ENCODE assay signal across 19 mouse cellular contexts in genomic region chr9:43919010-43919409, GRCm38 (mm10).
A peak's percentile ranks its signal among the peaks of the same experiment; 100 is the strongest.
DNase-seq lines count a peak whose midpoint lies in the region; ATAC-seq and TF ChIP-seq lines count a peak whose summit lies in the region.
"Had no signal": no experiment of that assay in that cellular context is flagged by ENCODE, and none has a peak within 500 bp of the region (broad histone marks: within the 10 kb centered on the region; RNA-seq: fewer than 3 reads in every experiment).

No protein-coding gene starts in this region.

- H3K4me1 ChIP-seq in midbrain, embryonic 11.5 days (ENCODE audit: control insufficient read depth, insufficient read depth, low read length): peaks cover 9% of the 10 kb centered on the region; the same call in 1 of the 2 replicates
- peaks cover 42% of the 10 kb centered on the region for H3K4me1 ChIP-seq in midbrain, embryonic 10.5 days
- H3K4me1 ChIP-seq in forebrain, postnatal 0 days (ENCODE audit: insufficient read depth): peaks cover 28% of the 10 kb centered on the region
- peaks cover 48% of the 10 kb centered on the region for H3K4me1 ChIP-seq in midbrain, embryonic 14.5 days (ENCODE audit: control insufficient read depth, insufficient read depth, low read length)
- H3K4me1 ChIP-seq: limb, embryonic 10.5 days had no signal

- no peak overlapping the region for H3K4me3 ChIP-seq in midbrain, embryonic 11.5 days (ENCODE audit: low read depth, low read length)
- H3K4me3 ChIP-seq in midbrain, embryonic 10.5 days: no peak overlapping the region
- no peak overlapping the region for H3K4me3 ChIP-seq in forebrain, postnatal 0 days (ENCODE audit: low read depth, low read length)
- H3K4me3 ChIP-seq in midbrain, embryonic 14.5 days (replicated peaks; ENCODE audit: low read depth, low read length): no peak overlapping the region
- H3K4me3 ChIP-seq: heart, embryonic 10.5 days; limb, embryonic 10.5 days had no signal

- intact Hi-C loops in left cerebral cortex, postnatal 25 days (cut with DNase I): no loop called here

- H3K27me3 ChIP-seq in midbrain, embryonic 11.5 days (ENCODE audit: control insufficient read depth, insufficient read depth, low read length): peaks cover 3% of the 10 kb centered on the region; the same call in 1 of the 2 replicates
- H3K27me3 ChIP-seq in midbrain, embryonic 10.5 days (ENCODE audit: low read depth, poor library complexity, severe bottlenecking): peaks cover 70% of the 10 kb centered on the region
- no peaks in the 10 kb centered on the region for H3K27me3 ChIP-seq in forebrain, postnatal 0 days (ENCODE audit: insufficient read depth, low read length)
- H3K27me3 ChIP-seq in midbrain, embryonic 14.5 days (ENCODE audit: control insufficient read depth, insufficient read depth, low read length): peaks cover 16% of the 10 kb centered on the region

- H3K9me3 ChIP-seq in midbrain, embryonic 11.5 days (ENCODE audit: control insufficient read depth, low read length): no peaks in the 10 kb centered on the region
- H3K9me3 ChIP-seq in midbrain, embryonic 10.5 days (replicated peaks): no peaks in the 10 kb centered on the region
- no peaks in the 10 kb centered on the region for H3K9me3 ChIP-seq in forebrain, postnatal 0 days (ENCODE audit: low read length)
- no peaks in the 10 kb centered on the region for H3K9me3 ChIP-seq in midbrain, embryonic 14.5 days (ENCODE audit: control insufficient read depth, low read length)
- H3K9me3 ChIP-seq: heart, embryonic 10.5 days; limb, embryonic 10.5 days had no signal

- no peak overlapping the region for H3K27ac ChIP-seq in midbrain, embryonic 11.5 days (ENCODE audit: low read depth, low read length)
- no peak overlapping the region; the same call in 1 of the 2 replicates for H3K27ac ChIP-seq in midbrain, embryonic 10.5 days (replicated peaks)
- H3K27ac ChIP-seq in forebrain, postnatal 0 days (ENCODE audit: low read depth, low read length): peak overlapping the region; percentile 16; the same call in 1 of the 2 replicates
- H3K27ac ChIP-seq in midbrain, embryonic 14.5 days (replicated peaks; ENCODE audit: low read depth, low read length): peak overlapping the region; percentile 49
- H3K27ac ChIP-seq: heart, embryonic 10.5 days; limb, embryonic 10.5 days had no signal

- TF ChIP-seq CTCF in forebrain, postnatal 0 days (IDR thresholded peaks at IDR 0.05; ENCODE audit: low read depth): no peak

- no peak overlapping the region for H3K9ac ChIP-seq in midbrain, embryonic 11.5 days (ENCODE audit: low read length)
- H3K9ac ChIP-seq in forebrain, postnatal 0 days: peak overlapping the region; percentile 32; the same call in 1 of the 2 replicates
- H3K9ac ChIP-seq in midbrain, embryonic 14.5 days (replicated peaks; ENCODE audit: low read length): no peak overlapping the region; the same call in 1 of the 2 replicates

- H3K4me2 ChIP-seq in midbrain, embryonic 11.5 days: no peak overlapping the region
- H3K4me2 ChIP-seq in forebrain, postnatal 0 days (ENCODE audit: low read depth): peak overlapping the region; percentile 6; the same call in 1 of the 2 replicates
- H3K4me2 ChIP-seq in midbrain, embryonic 14.5 days (ENCODE audit: low read length): no peak overlapping the region

- no peak for ATAC-seq in midbrain, embryonic 11.5 days (ENCODE audit: low FRiP score)
- no peak for ATAC-seq in forebrain, postnatal 0 days
- no peak for ATAC-seq in midbrain, embryonic 14.5 days (ENCODE audit: low FRiP score, low TSS enrichment)

- no peaks in the 10 kb centered on the region for H3K36me3 ChIP-seq in midbrain, embryonic 11.5 days (ENCODE audit: control insufficient read depth, insufficient read depth, low read length)
- H3K36me3 ChIP-seq in midbrain, embryonic 10.5 days: no peaks in the 10 kb centered on the region
- no peaks in the 10 kb centered on the region for H3K36me3 ChIP-seq in forebrain, postnatal 0 days (ENCODE audit: insufficient read depth)
- H3K36me3 ChIP-seq in midbrain, embryonic 14.5 days (ENCODE audit: control insufficient read depth, insufficient read depth, low read length): no peaks in the 10 kb centered on the region
- H3K36me3 ChIP-seq: heart, embryonic 10.5 days; limb, embryonic 10.5 days had no signal

- DNase-seq in midbrain, embryonic 11.5 days (ENCODE audit: low spot score, missing footprints): peak; percentile 81
- no peak for DNase-seq in midbrain, embryonic 10.5 days (ENCODE audit: low spot score)
- DNase-seq in forebrain, postnatal 0 days: peak; percentile 58
- peak; percentile 60 for DNase-seq in midbrain, embryonic 14.5 days
- no peak for DNase-seq in left cerebral cortex, postnatal 25 days (ENCODE audit: low spot score in 2 of 2)
- DNase-seq in kidney, postnatal 10 days: no peak
- no peak for DNase-seq in urinary bladder, postnatal 4 days (ENCODE audit: low spot score in 2 of 2)
- DNase-seq: adrenal gland, postnatal 25 days; B cell, adult 2 months; cerebellum, adult 18-20 months; cerebellum, postnatal 36 days; kidney, adult 2 months; kidney, postnatal 14 days; lung, adult 18-20 months; lung, postnatal 14 days; right cerebral cortex, adult 18-20 months; thymus, postnatal 14 days had no signal

- WGBS in midbrain, embryonic 11.5 days: 77% methylated on average over 17 of the region's 17 CpGs
- WGBS in midbrain, embryonic 10.5 days: 76% methylated on average over 17 of the region's 17 CpGs
- WGBS in forebrain, postnatal 0 days: 21% methylated on average over 17 of the region's 17 CpGs
- WGBS in midbrain, embryonic 14.5 days: 40% methylated on average over 17 of the region's 17 CpGs

Comparison
In these comparisons a context has a peak if more than half of its experiments do, and no peak if none do; other contexts are left out.
1. DNase-seq: peak in midbrain, embryonic 11.5 days (single experiment), forebrain, postnatal 0 days (single experiment) and midbrain, embryonic 14.5 days (single experiment); none in midbrain, embryonic 10.5 days (single experiment), left cerebral cortex, postnatal 25 days (0 of 2), kidney, postnatal 10 days (single experiment) and urinary bladder, postnatal 4 days (0 of 2).
2. H3K27ac ChIP-seq: peak in forebrain, postnatal 0 days (single experiment) and midbrain, embryonic 14.5 days (single experiment); none in midbrain, embryonic 11.5 days (single experiment) and midbrain, embryonic 10.5 days (single experiment).